Mouse (Mus musculus) CD4-positive, CD25-positive, alpha-beta regulatory T cell (primary cell): ENCODE results near the gene Taf4. TPM values are rescaled to one million over a fixed set of nuclear protein-coding genes. Genes with fewer than 3 reads are reported as not detected.

Source experiments
- polyA plus RNA-seq: library from polyadenylated mRNA; unstranded; fragments of 100-300 nt; shearing (Covaris generic); gene quantifications from one replicate; pipeline ENCODE4 v1.2.1, GENCODE M21; 2017

Gene Taf4
- polyA plus RNA-seq = 22.0 TPM

DNA sequence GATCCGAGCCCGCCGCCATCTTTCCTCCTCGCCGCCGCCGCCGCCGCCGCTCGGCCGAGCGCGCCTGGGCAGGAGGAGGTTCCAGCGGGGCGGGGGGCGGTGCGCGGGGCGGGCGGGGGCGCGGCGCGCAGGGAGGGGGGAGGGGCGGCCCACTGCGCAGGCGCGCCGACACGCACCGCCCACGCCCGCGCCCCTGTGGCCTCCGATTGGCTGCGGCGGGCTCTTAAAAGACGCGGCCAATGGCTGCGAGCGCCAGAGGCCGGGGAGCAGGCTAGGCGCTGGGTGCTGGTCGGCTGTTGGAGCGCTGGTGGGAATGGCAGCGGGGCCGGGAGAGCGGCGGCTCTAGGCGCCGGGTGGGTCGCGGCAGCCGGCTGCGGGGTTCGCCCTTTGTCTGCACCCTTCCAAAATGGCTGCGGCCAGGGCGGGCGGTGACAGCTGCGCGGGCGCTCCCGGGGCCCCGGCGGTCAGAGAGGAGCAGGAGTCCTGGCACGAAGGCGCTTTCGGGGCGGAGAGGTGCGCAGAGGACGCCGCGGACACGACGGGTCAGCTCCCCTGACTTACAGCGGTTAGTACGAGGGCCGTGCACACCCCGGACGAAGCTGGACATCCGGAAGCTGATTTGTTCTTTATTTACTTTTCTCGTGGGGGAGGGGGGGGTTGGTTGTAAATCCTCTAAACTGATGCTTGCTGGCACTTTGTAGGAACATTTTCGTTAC is at the start of gene Taf4:
Gene Taf4, minus strand, starts transcription at position 19 of the 716 bp plus-strand sequence.

DNA sequence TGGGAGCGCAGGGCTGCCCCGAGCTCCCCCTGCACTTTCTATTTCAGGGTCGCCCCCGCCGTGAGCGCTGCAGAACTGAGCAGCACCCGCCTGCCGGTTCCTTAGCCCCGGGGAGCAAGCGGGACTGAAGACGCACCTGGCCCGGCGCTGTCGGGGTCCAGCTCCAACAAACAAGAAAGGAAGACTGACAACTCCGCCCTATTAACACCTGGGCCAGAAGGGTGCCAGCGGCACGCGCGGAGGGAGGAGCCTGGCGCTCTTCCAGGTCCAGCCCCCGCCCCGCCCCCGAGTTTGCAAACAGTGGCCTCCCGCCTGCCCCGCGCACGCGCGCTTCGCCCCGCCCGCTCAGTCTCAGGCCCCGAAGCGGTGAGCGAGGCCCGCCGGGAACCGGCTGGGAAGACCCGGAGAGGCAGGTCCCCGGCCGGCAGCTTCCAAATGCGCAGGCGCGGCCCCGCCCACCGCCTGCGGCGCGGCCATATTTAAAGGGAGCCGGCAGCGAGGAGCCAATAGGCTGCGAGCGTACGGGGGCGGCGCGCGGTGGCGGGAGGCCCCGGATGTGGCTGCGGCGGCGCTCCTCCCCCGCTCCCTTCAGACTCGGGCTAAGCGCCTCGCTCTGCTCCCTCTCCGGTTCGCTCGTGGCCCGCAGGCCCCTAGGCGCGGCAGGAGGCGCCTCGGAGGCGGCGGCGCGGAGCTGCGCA is 48.1 kb upstream of the Taf4 start, which contains the start of gene Lsm14b:
Gene Lsm14b, plus strand, starts transcription at position 587 of the 698 bp plus-strand sequence.

Other genes with a start within 250 kb of the Taf4 start
- gene Lsm14b, start 48.3 kb upstream of the Taf4 start, polyA plus RNA-seq = 18.4 TPM
- gene Psma7, start 65.8 kb upstream of the Taf4 start, polyA plus RNA-seq = 427 TPM
- 4.2 TPM for gene Ss18l1, start 65.9 kb upstream of the Taf4 start, polyA plus RNA-seq
- gene Mtg2, start 93.9 kb upstream of the Taf4 start, polyA plus RNA-seq = 59.0 TPM
- gene Hrh3, start 127.8 kb upstream of the Taf4 start, polyA plus RNA-seq = not detected
- gene Osbpl2, start 142.7 kb upstream of the Taf4 start, polyA plus RNA-seq = 48.9 TPM
- 155 TPM for gene Adrm1, start 194.8 kb upstream of the Taf4 start, polyA plus RNA-seq
- gene Lama5, start 249.2 kb upstream of the Taf4 start, polyA plus RNA-seq = 0.54 TPM